In the genomic region with DNA sequence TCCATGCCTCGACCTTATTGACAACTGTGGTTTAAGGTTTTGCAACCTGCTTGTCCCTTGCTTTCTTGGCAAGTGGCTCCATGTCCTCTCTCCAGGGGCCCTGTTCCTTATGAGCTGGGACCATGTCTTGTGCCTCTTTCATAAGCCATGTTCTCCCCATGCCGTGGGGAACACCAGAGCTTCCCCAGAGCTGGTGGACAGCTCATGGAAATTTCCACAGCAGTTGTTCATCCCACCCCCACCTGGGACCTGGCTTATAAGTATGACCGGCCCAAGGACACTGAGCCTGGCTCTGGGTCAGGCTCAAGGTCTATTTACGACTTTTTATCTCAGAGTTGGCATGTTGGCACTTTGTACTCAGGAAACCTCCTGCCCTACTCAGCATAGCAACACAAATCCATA, we compare ENCODE assay signal across 12 mouse cellular contexts. TPM values are rescaled to one million over a fixed set of nuclear protein-coding genes. Genes with fewer than 3 reads are reported as not detected.
DNase-seq lines count a peak whose midpoint lies in the region; ATAC-seq and TF ChIP-seq lines count a peak whose summit lies in the region.
"Had no signal": no experiment of that assay in that cellular context is flagged by ENCODE, and none has a peak within 500 bp of the region (broad histone marks: within the 10 kb centered on the region; RNA-seq: fewer than 3 reads in every experiment).

No protein-coding gene starts in this region.

- H3K27me3 ChIP-seq in liver, postnatal 0 days (ENCODE audit: insufficient read depth, low read length) = no peaks in the 10 kb centered on the region
- no peaks in the 10 kb centered on the region for H3K27me3 ChIP-seq in heart, embryonic 14.5 days (ENCODE audit: control insufficient read depth, insufficient read depth, low read length)
- H3K27me3 ChIP-seq in small intestine, adult 2 months (ENCODE audit: control insufficient read depth, insufficient read depth, low read length) = no peaks in the 10 kb centered on the region

- no peak for TF ChIP-seq POLR2A in small intestine, adult 2 months (IDR thresholded peaks at IDR 0.05; ENCODE audit: low read depth, low read length)

- DNase-seq in cerebellum, postnatal 25 days = peak; percentile 35 to 45
- no peak for DNase-seq in cerebellum, adult 11 months
- DNase-seq in liver, postnatal 0 days = no peak
- DNase-seq in liver = no peak
- DNase-seq in spleen, postnatal 36 days (ENCODE audit: low spot score in 2 of 2) = no peak
- DNase-seq in urinary bladder, postnatal 25 days (ENCODE audit: low spot score) = no peak
- DNase-seq: B cell, adult 2 months had no signal

- H3K4me1 ChIP-seq in liver, postnatal 0 days (ENCODE audit: insufficient read depth) = 0 out of 2 replicates have a peak, but pooled peaks cover 10% of the 10 kb centered on the region
- peaks cover 9 to 13% of the 10 kb centered on the region in 2 experiments for H3K4me1 ChIP-seq in heart, embryonic 14.5 days (ENCODE audit: control insufficient read depth in 2 of 2, insufficient read depth in 2 of 2, low read length in 2 of 2)
- H3K4me1 ChIP-seq in small intestine, adult 2 months (ENCODE audit: control insufficient read depth, insufficient read depth, insufficient read length, low read length) = peaks cover 21% of the 10 kb centered on the region

- TF ChIP-seq CTCF in liver, postnatal 0 days (IDR thresholded peaks at IDR 0.05; ENCODE audit: low read depth) = no peak
- no peak for TF ChIP-seq CTCF in small intestine, adult 2 months (IDR thresholded peaks at IDR 0.05; ENCODE audit: extremely low read depth, insufficient read length, insufficient replicate concordance, low read depth, low read length)

- H3K9me3 ChIP-seq in liver, postnatal 0 days (ENCODE audit: low read length) = no peaks in the 10 kb centered on the region; the same call in 1 of the 2 replicates
- H3K9me3 ChIP-seq in heart, embryonic 14.5 days (ENCODE audit: control insufficient read depth, low read length) = no peaks in the 10 kb centered on the region

- H3K36me3 ChIP-seq in liver, postnatal 0 days (replicated peaks; ENCODE audit: insufficient read depth, low read length) = no peaks in the 10 kb centered on the region
- no peaks in the 10 kb centered on the region for H3K36me3 ChIP-seq in heart, embryonic 14.5 days (ENCODE audit: control insufficient read depth, insufficient read depth, low read length)
- no peaks in the 10 kb centered on the region for H3K36me3 ChIP-seq in small intestine, adult 2 months (ENCODE audit: control insufficient read depth, insufficient read depth, low read length)

- TF ChIP-seq EP300 in liver, postnatal 0 days (IDR thresholded peaks at IDR 0.05; ENCODE audit: low read depth) = no peak

- ATAC-seq in liver, postnatal 0 days = 0 out of 2 replicates have a peak, but pooled peaks have one; percentile 16
- peak; percentile 47; the same call in 1 of the 2 replicates for ATAC-seq in heart, embryonic 14.5 days (ENCODE audit: insufficient number of reproducible peaks, insufficient read depth, low FRiP score, low read depth)
- ATAC-seq: forebrain, embryonic 14.5 days had no signal

- no peak overlapping the region for H3K4me2 ChIP-seq in liver, postnatal 0 days (ENCODE audit: low read depth, low read length)
- no peak overlapping the region for H3K4me2 ChIP-seq in heart, embryonic 14.5 days (ENCODE audit: low read length)
- H3K4me2 ChIP-seq: hindbrain, embryonic 14.5 days had no signal

- peak overlapping the region; percentile 60; the same call in 1 of the 2 replicates for H3K27ac ChIP-seq in liver, postnatal 0 days (ENCODE audit: low read depth)
- H3K27ac ChIP-seq in heart, embryonic 14.5 days (replicated peaks in 1 of 2; ENCODE audit: control insufficient read depth in 1 of 2, insufficient read depth in 1 of 2, low read depth in 2 of 2, low read length in 2 of 2) = peak overlapping the region; percentile 67 to 73
- peak overlapping the region; percentile 61; the same call in 1 of the 2 replicates for H3K27ac ChIP-seq in small intestine, adult 2 months (ENCODE audit: insufficient read depth, low read depth, low read length)
- H3K27ac ChIP-seq: hindbrain, embryonic 14.5 days; macrophage had no signal

- WGBS in liver, postnatal 0 days (ENCODE audit: insufficient replicate concordance) = 50% methylated on average over 4 of the region's 4 CpGs
- 37% methylated on average over 4 of the region's 4 CpGs for WGBS in heart, embryonic 14.5 days
- WGBS in small intestine, adult 2 months = 31% methylated on average over 4 of the region's 4 CpGs

- no peak overlapping the region for H3K4me3 ChIP-seq in liver, postnatal 0 days (ENCODE audit: low read depth, low read length)
- H3K4me3 ChIP-seq in heart, embryonic 14.5 days (ENCODE audit: control insufficient read depth in 1 of 2, insufficient read depth in 1 of 2, low read depth in 1 of 2, low read length in 2 of 2) = no peak overlapping the region
- H3K4me3 ChIP-seq in small intestine, adult 2 months (ENCODE audit: low read depth, low read length) = no peak overlapping the region

- H3K9ac ChIP-seq in liver, postnatal 0 days (replicated peaks) = no peak overlapping the region
- H3K9ac ChIP-seq in heart, embryonic 14.5 days (ENCODE audit: low read length) = no peak overlapping the region
- H3K9ac ChIP-seq: hindbrain, embryonic 14.5 days had no signal

RNA-seq across cellular contexts. Expression of a gene that starts 10.6 kb away (rescaled TPM):
- polyA plus RNA-seq in liver, postnatal 0 days (2015; fragmentation: Nextera tagmentation; extraction: Ambion mirVana) = 36.6 and 49.7 TPM in 2 replicates
- 51.2 and 58.8 TPM in 2 replicates for polyA plus RNA-seq in heart, embryonic 14.5 days (2014; fragmentation: Nextera tagmentation; extraction: Ambion mirVana)
- polyA plus RNA-seq in small intestine, adult 2 months (2012; rRNA removed) = 7.4 and 13.2 TPM in 2 replicates

RNA-seq across cellular contexts. Expression of a gene that starts 53.2 kb away (rescaled TPM):
- 25.6 and 25.8 TPM in 2 replicates for polyA plus RNA-seq in liver, postnatal 0 days (2015; fragmentation: Nextera tagmentation; extraction: Ambion mirVana)
- polyA plus RNA-seq in heart, embryonic 14.5 days (2014; fragmentation: Nextera tagmentation; extraction: Ambion mirVana) = 14.7 and 15.6 TPM in 2 replicates
- polyA plus RNA-seq in small intestine, adult 2 months (2012; rRNA removed) = 16.1 and 24.7 TPM in 2 replicates

Comparison
In these comparisons a context has a peak if more than half of its experiments do, and no peak if none do; other contexts are left out.
1. DNase-seq: peak in cerebellum, postnatal 25 days (2 of 2); none in cerebellum, adult 11 months (single experiment), liver, postnatal 0 days (single experiment), liver (single experiment), spleen, postnatal 36 days (0 of 2) and urinary bladder, postnatal 25 days (single experiment).
2. Peak in every context shown above with its lines, with median percentiles within 50 percentile points of each other: H3K27ac ChIP-seq.